Mouse (Mus musculus): ENCODE data around the gene Mgat3. TPM values are rescaled to one million over a fixed set of nuclear protein-coding genes. Genes with fewer than 3 reads are reported as not detected.

Gene Mgat3
- total RNA-seq, 2 experiments from 2014 or later: 109 to 115 TPM

DNA sequence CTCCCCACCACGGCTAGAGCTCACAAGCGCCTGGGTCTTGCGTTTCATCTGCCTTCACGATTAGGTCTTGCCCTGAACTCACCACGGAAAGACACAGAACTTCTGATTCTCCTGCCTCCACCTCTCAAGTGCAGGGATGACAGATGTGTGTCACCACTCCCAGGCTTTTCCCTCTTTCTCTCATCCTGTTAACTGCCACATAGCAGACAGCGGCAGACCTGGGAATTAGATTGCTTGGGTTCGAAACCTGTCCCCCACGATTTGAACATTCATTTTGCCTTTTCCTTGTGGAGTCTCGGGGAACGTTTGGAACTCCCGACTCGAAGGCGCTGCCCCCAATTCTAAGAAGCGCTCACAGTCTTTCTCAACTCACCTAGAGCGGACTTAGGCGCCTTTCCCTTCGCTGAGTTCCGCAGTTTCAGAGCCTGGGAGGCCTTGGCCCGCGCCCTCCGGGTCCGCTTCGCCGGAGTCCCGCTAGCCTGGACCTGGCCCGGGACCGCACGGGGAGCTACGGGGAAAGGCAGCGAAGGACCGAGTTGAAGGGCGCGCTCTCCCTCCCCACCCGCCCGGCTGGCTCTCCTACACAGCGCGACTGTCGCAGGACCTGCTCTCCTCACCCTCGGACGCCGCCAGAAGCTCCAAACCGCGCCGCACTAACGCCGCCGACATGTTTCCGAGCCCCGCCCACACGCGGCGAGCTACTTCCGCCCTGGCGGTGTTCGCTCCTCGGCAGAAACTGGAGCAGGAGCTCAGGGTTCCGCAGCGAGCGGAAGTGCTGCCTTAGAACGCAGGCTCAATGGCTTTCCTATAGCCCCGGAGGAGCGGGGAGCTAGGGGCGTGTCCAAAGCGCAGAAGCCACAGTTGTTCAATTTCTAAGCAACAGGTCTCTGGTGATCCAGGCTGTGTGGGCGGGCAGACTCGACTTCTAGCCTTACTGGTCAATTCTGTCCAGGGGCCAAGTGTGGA, 90.4 kb downstream of the Mgat3 start, which contains the start of gene Rps19bp1:
Gene Rps19bp1 (minus strand): TSS at position 706 of the 966 bp plus-strand sequence.
- peak within 1 kb of the TSS; percentile 92 for H3K4me3 ChIP-seq
- peak; percentile 87 to 90 for DNase-seq (ENCODE audit: low spot score in 2 of 2)
- no peak for TF ChIP-seq CTCF (conservative IDR thresholded peaks at IDR 0.05)
- peak within 1 kb of the TSS; percentile 88 for H3K27ac ChIP-seq

Other genes starting within 250 kb of the Mgat3 start
- gene Cbx7, start 202.6 kb upstream of the Mgat3 start, total RNA-seq (2021): 10 to 100 TPM; 49.8 to 50.3 TPM
- gene Pdgfb, start 158.7 kb upstream of the Mgat3 start, total RNA-seq (2021): 10 to 100 TPM; 27.4 to 29.3 TPM
- gene Syngr1, start 82.4 kb upstream of the Mgat3 start, total RNA-seq (2021): 100 to 1,000 TPM; 356 to 380 TPM
- gene Rpl3, start 81.9 kb upstream of the Mgat3 start, total RNA-seq (2021): 100 to 1,000 TPM; 558 to 583 TPM
- gene Tab1, start 40.6 kb upstream of the Mgat3 start, total RNA-seq (2021): 10 to 100 TPM; 28.2 to 30.2 TPM
- gene Mief1, start 60.3 kb downstream of the Mgat3 start, total RNA-seq (2021): 10 to 100 TPM; 31.0 to 32.2 TPM
- 10 to 100 TPM; 20.4 to 24.6 TPM for gene AC140267.1, start 62.1 kb downstream of the Mgat3 start, total RNA-seq (2021)
- 10 to 100 TPM; 85.7 to 94.3 TPM for gene Atf4, start 81.5 kb downstream of the Mgat3 start, total RNA-seq (2021)
- gene Rps19bp1, start 90.6 kb downstream of the Mgat3 start, total RNA-seq (2021): 10 to 100 TPM; 32.5 to 37.0 TPM
- 10 to 100 TPM; 36.1 to 41.4 TPM for gene Cacna1i, start 113.5 kb downstream of the Mgat3 start, total RNA-seq (2021)